Mouse (Mus musculus) cerebellum, adult 2 months (tissue): ENCODE data around the gene Diaph3.

ENCODE experiments used
- CTCF ChIP-seq: fragments of 200-500 bp; IDR thresholded peaks from 2 replicates; pipeline ENCODE4 v1.5.1; 2011; ENCODE audit warnings: low read depth, mild to moderate bottlenecking, control low read depth, low read length, moderate library complexity, borderline replicate concordance; ENCODE audit not compliant: insufficient read depth
- POLR2A ChIP-seq: fragments of 200-500 bp; IDR thresholded peaks from 2 replicates; pipeline ENCODE4 v1.6.1; 2011; ENCODE audit warnings: low read length, control low read depth, borderline replicate concordance; ENCODE audit not compliant: insufficient read depth

GRCm38 (mm10) chr14:86642831-86643241 lies 498.2 kb downstream of the Diaph3 start:
- TF ChIP-seq CTCF: no peak
- TF ChIP-seq POLR2A: no peak
